Mouse (Mus musculus) testis, postnatal 14 days (tissue): ENCODE results near the gene Ears2.
"Not testable (repeated sequence)": the region's sequence is repeated elsewhere in the genome, so short reads cannot be mapped to it uniquely, and the experiment has no call there.

Source experiments
- DNase-seq: peaks from one replicate; pipeline ENCODE4 v3.0.0; 2021; ENCODE audit warnings: low spot score

Gene Ears2

DNA sequence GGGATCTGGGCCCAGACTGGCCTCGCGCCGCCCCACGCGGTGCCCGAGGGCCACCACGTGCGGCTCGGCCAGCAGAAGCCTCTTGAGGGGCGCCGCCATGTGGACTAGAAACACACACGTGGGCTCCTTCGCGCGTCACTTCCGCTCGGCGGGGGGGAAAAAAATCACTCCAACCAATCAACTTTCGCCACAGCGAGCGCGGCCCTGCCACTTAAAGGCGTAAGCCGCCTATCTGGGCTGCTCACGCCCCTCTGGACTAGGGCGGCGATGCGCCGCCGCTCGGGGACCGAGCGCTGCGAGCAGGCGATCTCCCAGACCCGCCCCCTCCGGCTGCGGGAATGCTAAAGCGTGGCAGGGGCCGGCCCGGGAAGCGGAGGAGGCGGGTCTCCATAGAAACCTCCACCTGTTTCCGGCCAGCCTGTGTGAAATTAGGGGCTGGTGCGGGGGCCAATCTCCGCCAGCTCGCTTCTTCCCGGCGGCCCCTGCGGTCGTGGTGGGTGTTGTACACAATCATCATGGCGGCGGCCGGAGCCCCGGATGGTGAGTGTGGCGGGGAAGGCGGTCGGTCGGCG, at the start of gene Ears2, which contains the start of gene Ubfd1:
Gene Ears2, minus strand, starts transcription at position 319 of the 572 bp plus-strand sequence.
Gene Ubfd1, plus strand, starts transcription at position 231 of the 572 bp plus-strand sequence.
- peak; percentile 97 for DNase-seq

DNA sequence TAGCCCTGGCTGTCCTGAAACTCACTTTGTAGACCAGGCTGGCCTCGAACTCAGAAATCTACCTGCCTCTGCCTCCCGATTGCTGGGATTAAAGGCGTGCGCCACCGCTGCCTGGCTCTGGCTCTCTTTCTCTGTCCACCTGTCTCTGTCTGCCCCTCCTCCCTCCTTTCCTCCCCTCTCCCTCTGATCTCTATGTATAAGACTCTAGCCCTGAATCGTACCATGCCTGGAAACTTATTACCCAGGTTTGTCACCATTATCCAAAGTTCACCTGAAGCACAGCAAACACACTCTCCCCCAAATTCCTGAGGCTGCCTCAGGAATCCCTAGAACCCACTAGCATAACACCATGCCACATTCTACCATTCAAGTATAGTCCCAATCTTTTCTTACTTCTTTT, 41.1 kb upstream of the Ears2 start:
- DNase-seq: no peak

DNA sequence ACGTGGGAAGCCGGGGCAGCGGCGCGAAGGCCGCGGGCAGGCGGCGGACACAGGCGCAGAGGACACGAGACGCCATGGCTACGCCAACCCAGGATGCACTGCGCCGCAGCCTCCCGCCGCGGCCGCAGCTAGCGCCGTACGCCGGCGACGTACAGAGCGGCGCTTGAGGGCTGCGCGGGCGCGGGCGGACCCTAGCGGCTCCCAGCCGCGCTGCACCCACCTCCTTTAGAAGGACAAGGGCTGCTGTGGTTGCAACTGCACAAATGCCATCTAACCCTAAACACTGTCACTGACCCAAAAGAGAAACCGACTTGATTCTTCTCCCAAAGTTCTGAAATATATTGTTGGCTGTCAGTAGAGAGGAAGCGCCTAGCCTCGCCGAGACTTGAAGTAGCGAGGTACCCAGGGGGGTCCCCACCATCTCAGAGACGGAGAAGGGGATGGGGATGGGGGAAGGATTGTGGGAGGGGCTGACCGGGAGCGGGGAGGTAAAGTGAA, 34.7 kb upstream of the Ears2 start, which contains the start of gene Ndufab1:
Gene Ndufab1, minus strand, starts transcription at position 140 of the 498 bp plus-strand sequence.
- DNase-seq: peak; percentile 87

DNA sequence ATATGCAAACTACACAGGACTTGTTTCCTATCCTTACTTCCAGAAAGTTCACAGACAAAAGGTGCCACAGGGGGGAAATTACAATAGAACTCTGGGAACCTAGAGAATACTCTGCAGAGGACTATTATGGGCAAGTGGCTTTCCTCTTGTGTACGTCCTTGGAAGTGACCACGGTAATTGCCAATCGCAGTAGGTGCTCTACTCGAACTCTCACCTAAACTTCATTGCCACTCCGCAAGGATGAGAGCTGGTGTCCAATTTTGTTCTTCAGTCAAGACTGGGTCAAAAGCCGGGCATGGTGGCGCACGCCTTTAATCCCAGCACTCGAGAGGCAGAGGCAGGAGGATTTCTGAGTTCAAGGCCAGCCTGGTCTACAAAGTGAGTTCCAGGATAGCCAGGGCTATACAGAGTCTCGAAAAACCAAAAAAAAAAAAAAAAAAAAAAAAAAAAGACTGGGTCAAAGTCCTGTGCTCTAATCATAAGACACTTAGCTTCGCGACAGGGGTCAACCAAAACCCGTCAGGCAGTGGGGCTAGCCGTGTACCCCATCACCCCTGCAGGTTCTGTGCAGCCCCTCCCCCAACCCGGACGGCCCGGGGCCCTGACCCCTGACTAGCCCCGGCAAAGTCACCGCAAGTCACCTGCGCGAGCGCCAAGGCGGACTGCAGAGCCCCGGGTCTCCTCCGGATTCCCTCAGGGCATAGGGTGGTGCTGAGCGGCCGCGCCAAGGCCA, 34.1 kb upstream of the Ears2 start:
- not testable (repeated sequence) for DNase-seq

DNA sequence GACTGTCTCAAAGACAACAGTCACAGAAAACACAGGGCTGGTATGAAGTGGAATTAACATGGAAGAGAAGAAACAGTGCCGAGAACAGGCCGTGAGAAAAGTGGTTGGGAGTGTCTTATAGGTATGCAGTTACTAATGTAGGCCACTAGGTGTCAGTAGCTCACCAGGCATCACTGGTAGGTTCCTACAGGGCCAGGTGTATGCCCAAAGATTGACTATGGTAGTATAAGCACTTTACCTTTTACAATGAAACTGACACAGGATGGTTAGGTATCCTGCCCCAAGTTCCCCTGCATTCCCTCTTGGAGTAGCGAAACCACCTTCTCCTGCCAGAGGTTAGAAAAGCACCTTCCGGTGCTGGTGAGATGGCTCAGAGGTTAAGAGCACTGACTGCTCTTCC, 32.2 kb upstream of the Ears2 start:
- no peak for DNase-seq

DNA sequence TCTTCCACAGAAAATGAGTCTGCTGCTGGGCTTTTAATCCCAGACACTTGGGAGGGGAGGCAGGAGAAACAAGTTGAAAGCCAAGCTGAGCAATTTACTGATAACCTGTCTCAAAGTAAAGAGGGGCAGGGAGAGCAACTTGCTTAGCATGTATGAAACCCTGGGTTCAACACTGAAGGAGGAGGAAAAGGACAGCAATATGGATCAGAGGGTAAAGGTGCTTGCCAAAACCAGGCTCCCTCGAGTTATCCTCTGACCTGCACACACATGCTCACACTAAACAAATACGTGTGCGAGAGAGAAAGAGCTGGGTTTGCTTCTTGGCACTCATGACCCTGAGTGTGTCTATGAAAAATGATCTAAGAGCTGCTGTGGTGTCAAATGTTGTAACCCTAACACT, 30.9 kb upstream of the Ears2 start:
- no peak for DNase-seq

DNA sequence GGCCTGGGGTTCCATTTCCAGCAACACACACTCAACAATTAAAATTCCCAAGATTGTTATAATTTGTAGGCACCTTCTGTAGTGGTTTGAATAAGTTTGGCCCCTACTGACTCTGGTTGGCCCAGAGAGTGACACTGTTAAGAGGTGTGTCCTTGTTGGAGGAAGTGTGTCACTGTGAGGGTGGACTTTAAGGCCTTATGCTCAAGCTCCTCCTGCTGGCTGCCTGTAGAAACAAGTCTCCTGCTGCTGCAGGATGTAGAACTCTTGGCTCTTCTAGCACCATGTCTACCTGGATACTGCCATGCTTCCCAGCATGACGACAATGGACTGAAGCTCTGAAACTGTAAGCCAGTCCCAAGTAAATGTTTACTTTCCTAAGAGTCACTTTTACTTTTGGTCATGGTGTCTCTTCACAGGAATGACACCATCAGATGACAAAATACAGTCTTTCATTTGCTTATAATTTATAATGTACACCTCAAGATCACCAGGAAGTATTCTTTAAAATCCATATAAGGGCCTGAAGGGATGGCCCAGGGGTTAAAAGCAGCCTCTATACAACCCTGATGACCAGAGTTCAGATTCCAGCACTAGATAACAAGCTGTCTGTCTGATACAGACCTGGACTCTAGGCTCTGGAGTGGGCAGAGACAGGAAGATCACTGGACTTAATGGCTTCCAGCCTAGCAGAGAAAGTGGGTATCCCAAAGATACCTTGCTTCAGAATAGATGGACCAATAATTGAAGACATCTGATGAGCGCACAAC, 27.7 kb upstream of the Ears2 start:
- no peak for DNase-seq

DNA sequence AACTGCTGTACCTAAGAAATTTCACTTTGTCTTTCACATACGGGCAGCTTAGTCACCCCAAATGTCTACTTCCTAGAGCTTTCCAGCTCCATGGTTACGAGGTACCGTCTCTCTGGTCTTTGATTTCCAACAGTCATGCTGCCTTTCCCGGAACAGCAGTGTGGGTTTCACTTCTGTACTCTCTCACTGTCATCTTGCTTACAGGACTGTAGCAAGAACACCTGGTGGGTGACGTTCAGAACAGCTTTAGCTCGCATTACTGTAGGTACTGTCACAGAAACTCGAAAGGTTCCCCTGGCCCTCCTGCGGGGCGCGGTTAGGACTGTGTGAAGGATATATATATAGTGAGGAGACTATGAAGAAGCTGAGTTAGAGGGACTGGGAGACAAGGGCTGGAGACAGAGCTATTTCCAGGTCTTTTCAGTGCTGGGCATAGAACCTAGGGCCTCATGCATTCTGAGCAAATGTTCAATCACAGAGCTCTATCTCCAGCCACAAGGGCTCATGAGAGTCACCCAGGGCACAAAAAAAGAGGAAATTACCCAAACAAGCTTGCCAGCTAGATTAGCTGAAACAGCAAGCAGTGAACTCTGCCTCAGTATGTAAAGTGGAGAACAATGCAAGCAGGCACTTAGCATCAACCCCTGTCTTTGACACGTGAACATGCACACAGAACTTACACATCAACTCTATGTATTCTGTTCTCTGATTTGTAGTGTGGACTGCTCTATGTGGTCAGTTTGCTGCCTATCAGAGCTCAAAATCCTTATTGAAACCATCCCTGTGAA, 20.3 kb upstream of the Ears2 start:
- DNase-seq: no peak

DNA sequence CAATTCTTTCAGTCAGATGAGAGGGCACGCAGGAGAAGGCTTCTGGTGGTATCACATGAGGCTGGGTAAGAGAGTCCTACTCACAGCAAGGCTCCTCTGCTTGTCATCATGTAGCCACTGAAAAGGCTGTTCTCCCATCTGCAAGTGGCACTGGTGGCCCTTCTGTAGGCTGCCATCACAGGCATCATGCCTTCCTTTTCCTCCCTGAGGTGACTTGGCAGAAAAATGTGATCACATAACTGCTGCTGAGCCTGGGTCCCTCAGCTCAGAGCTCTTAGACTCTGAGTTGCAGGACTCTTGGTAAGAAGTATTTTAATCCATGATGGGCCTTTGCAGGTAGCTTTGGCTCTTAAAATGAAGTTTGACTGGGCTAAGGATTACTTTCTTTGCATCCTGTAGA, 14.0 kb upstream of the Ears2 start:
- DNase-seq: no peak

DNA sequence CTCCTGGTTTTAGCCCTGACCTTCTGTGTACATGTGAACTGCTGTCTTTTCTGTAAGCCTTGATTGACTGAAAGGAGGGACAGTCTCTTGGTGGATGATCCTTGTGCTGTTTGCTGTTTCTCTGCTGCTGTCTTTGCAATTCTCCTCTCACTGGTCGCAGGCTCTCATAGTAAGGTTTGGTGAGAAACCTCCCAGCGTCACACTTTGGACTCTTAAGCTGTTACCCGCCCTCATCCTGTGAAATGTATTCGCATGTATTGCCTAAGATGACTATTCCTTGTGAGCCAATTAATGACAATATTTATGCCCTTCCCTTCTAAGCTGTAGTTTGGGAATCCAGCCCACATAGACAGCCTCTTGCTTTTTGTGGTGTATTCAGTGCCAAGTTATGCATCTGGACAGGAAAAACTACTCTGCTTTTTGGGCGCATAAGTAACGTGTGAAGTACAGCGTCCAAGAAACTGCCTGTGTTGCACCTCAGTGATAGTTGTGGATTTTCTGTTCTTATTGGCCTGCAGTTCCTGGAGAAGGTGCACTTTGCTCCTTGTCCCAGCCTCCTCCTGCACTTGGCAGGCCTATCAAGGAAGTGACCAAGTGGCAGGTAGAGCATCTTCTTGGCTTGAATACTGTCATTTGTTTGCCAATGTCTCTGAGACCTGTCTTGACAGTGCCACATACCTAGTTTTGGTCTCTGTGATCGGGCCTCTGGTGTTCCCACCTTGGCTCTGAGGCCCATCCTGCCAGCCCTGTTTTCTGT, 12.9 kb upstream of the Ears2 start:
- DNase-seq: no peak

DNA sequence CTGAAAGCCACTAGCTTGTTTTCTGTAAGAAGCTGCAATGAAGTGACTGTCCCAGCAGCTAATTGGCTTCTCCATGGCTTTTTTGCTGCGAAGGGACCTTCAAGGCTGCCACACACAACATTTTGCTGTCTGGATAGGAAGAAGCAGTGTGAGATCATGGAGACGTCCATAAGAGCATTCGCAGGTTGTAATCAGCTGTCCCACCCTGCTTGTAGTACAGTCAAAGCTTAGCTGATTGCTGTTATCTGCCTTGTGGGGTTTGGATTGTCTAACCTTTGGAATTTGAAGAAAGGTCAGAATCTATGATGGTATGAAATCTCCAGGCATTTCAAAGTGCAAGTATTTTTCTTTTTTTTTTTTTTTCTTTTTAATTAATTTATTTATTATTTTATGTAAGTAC, 7.3 kb upstream of the Ears2 start:
- no peak for DNase-seq

DNA sequence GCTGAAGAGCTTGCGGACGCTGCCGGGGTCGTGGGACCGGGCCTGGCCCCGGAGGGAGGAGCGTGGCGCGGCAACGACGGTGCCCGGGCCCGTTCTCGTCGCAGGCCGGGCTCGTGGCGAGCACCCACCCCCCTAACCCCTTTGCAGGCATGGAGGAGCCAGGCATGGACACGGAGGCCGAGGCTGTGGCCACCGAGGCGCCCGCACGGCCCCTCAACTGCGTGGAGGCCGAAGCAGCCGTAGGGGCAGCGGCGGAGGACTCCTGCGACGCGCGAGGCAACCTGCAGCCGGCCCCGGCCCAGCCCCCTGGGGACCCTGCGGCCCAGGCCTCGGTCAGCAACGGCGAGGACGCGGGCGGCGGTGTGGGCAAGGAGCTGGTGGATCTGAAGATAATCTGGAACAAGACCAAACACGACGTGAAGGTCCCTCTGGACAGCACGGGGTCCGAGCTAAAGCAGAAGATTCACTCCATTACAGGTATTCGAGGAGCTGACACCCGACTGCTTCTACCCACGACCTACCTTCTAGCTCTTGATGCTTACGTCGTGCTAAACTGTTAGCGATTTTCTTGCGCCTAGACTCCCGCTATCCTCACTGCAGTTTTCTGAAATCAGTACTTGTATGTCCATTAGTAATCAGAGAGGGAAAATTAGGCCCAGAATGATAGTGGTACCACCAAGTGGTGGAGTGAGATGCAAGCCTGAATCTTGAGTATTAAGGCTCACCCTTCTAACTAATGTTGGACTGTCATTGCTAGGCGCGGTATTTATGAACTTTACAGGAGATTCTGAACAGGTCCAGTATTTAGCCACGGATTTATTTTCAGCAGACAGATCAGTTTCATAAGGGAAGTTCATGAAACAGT, 686 bp upstream of the Ears2 start:
- DNase-seq: no peak

DNA sequence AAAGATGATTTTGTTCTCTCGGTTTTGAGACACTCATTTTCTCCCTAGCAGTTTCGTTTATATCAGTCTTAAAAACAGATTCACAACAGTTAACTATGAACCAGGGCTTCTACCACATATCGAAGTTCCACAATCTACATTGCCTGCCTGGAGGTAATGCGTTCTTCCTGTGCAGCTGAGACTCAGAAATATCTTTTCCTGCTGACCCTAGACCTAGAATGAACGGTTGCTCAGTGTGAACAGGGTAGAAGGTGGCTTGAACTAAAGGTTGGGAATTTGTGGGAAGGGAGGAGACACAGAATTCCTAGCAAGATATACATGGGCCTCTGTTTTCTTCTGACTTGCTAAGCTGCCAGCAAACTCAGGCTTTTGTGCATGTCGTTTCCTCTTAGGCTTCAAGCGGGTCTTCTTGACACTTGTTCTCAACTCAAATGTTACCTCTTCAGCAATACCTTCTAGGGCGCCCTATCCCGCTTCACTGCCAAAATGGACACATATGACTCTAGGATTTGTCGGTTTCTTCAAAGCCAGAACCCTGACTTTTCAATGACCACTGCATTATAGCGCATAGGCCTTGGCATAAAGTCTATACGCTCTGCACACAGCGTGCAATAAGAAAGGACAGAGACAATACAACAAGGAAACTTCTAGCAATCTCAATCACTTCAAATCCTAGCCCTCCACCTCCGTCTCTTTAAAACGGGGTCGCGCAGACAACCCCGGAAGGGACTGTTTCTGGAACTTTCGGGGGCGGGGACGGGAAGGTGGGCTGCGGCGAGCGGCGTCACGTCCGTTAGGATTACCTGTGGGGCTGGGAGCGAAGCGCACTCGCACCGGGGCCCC, 740 bp downstream of the Ears2 start:
- no peak for DNase-seq

DNA sequence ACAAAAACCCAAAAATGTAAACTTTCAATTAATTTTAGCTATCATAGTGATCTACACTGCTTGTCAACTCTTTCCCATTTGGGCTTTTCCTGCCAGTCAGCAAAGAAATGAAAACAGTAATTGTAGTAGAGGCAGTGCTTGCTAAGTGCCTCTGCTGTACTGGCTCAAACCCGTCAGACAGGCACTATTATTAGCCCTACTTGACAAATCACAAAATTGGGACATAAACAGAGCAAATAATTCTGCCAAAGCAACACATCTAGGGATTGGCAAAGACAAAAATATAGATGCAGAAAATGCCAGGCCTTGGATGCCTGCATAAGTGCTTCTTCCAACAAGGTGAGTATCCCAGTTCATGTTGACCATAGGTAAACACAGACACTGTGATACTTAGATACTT, 1.4 kb downstream of the Ears2 start:
- DNase-seq: no peak

DNA sequence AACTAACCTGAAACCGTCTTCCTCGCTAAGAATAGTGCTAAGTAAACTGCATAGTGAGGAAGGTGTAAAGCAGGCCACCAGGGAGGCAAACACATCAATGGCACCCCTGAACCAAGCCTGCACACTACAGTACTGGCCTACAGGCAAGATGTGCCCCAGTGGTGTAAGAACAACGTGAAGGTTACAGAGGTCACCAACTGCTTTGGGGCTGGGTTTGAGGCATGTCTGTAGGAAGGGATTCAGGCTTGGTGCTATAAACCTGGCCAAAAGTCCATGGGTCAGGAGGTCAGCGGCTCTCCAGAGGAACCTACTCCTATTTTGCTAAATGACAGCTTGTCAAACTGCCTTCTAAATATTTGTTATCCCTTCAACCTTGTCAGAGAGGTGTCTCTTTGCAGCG, 10.4 kb downstream of the Ears2 start:
- DNase-seq: no peak

DNA sequence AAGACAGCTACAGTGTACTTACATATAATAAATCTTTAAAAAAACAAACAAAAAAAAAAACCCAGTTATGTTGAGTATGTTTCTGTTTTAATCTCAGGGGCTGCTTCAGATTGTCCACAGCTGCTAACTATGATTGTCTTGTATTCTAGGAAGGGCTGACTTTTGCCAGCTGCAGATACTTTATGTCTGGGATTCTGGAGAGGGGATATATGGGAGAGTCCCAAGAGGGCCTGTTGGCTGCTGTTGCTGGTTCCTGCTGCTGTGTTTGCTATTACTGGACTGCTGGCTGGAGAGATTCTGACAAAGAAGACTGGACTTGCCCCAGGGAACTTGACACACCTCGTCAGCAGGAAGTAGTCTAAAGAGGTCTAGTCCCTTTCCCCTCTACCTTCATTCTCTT, 16.2 kb downstream of the Ears2 start:
- no peak for DNase-seq

DNA sequence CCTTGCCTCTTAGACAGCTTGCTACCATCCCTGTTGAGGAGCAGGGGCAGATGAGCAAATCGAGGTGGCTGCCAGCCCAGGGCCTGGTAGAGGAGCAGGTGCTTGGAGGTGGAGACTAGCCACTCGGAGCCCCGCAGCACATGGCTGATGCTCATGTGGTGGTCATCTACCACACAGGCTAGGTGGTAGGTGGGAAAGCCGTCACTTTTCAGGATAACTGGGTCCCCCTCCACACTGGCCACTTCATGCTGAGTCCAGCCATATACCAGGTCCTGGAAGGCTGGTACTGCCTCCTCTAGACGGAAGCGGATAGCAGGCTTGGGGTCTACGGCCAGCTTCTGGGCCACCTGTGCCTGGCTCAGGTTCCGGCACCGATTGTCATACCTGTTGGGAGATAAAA, 18.9 kb downstream of the Ears2 start:
- DNase-seq: no peak

DNA sequence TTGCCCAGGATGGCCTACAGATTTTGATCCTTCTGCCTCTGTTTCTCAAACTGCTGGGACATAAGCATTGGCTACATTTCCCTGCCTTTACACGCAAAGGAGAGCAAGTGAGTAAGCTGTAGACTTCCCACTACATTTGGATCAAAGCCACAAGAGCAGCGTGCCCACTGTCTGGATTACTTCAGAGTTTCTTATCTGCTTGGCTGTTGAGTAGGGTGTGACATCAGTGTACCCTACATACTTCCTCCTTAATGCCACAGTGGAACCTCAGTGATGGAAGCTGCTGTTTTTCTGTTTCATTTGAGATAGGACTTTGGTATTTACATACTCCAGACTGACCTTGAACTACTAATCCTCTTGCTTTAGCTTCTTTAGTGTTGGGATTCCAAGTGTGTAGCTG, 20.2 kb downstream of the Ears2 start:
- DNase-seq: no peak

DNA sequence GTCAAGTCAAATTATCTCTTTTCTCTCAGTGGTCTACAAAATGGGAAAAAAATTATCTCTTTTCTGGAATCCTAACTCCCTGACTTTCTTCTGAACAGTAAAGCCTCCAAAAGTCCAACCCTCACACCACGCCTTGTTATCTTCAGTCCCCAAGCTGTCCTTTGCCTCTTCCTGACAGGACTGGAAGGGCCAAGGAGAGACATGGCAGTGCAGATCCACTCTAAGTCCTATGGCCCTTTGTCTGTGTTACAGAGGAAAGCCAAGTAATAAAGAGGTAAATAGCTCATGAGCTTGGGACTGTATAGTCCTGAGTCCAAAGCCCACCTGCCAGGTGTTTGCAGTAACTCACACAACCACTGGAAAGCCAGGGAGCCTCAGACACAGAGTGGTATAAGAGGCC, 21.4 kb downstream of the Ears2 start:
- DNase-seq: no peak
